Mouse (Mus musculus) cerebellum, postnatal 4 days (tissue): ENCODE data around the gene Armcx4.
A peak's percentile ranks its signal among the peaks of the same experiment; 100 is the strongest.
"Not testable (repeated sequence)": the region's sequence is repeated elsewhere in the genome, so short reads cannot be mapped to it uniquely, and the experiment has no call there.

Source experiments
- DNase-seq, 2 experiments: peaks; one replicate each; pipeline ENCODE4 v3.0.0; 2022; ENCODE audit warnings: low spot score in 2 of 2, mixed read lengths in 1 of 2

Gene Armcx4

DNA sequence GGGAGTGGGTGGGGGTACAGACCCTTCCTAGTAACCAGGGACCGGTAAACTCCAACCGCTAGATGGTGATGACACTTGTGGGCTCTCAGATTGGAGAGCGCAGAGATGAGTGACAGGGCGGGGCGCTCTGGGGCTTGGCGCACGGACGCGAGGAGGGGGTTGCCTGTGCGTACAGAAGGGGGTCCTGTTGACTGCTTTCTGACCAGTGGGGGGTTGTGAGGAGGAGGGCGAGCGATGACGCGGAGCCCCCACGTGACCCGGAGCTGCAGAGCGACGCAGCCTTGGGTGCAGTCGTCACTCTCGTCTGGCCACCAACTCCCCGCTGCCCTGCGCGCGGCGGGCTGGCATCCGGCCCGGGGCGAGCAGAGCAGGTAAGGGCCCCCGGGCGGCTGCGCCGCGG is at the start of gene Armcx4:
Gene Armcx4 (plus strand): TSS at position 253 of the 400 bp plus-strand sequence.
- peak; percentile 59 to 74 for DNase-seq

DNA sequence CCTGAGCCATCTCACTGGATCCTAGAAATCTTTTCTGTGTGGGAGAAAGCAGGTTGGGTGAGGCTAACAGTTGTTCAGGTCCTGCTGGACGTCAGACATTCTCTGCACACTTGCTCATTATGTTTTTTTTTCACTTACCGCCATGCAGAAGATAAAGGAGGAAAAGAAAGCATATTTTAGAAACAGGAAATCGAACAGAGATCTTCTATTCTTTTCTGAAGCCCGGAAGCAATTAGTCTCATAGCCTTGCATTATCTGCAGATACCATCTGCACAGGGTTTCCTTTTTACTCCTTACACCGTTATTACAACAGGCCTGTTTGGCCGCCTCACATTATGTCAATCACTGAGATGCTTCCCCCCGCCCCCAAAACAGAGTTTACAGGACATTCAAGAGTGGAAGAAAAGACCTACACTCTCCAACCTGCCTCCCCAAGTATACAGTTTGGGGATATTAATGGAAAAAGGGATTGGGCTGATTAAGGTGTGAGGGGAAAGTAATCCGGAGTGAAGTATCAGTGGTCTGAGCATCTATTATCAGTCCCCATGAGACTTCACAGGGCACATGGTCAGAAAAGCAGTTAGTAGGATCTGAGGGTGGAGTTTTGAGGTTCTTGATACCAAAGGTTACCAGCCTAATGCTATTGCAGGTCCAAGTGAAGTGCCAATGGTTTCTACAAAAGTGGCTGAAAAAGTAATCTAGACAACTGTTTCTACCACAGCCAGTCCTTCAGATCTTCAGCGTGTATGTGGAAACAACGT is 45.1 kb upstream of the Armcx4 start:
- DNase-seq: no peak

DNA sequence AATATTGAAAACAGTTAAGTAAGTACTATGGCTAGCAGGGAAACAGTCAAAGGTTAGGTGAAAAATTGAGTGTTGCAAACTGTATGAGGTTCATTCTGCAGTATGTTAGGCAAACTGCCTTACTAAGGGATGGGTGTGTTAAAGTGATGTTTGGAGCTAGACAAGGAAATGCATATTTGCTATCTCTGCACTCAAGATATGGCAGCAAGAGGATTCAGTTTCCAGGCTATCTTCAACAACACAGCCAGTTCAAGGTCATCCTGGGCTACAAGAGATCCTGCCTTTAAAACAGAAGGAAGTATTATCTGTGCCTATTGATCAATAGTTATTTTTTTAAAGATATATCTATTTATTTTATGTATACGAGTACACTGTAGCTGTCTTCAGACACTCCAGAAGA is 40.0 kb upstream of the Armcx4 start:
- DNase-seq: no peak

DNA sequence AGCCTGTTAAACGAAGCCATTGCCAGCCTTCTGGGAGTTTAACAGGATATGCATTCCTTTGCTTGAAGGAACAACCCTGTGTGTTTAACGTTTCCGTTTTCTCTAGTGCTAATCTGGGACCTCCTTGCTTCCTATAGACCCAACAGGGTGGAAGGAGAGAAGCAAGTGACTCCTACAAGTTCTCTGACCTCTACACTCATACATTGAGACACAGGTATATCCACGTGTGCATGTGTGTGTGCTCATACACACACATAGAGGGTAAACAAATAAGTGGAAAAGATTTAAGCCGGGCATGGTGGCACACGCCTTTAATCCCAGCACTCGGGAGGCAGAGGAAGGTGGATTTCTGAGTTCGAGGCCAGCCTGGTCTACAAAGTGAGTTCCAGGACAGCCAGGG is 38.9 kb upstream of the Armcx4 start:
- no peak for DNase-seq

DNA sequence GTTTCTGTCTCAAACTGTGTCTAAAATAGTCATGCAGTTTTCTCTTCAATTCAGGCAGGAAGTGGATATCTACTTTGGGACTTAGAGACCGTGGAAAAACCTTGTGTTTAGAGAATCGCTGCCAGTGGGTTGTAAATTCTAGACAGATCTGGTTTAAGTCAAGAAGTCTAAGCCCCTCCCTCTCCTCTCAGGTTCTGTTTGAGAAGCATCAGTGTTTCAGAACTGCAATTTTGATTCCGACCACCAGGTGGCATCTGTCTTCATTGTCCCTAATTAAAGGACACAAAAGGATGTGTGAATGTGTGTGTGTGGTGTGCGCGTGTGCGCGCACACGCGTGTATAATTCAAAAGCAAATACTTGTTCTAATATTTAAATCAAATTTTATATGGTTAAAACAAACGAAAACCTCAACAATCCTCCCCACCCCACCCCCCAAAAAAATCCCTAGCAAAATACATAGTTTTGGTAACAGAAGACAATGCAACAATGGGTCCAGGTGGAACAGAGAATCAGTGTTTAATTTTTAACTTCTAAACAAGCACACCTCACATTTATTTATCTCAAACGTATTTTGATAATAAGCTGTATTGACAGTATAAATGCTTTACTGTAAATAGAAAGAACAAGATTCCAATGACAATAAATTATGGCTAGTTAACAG is 38.2 kb upstream of the Armcx4 start:
- peak; percentile 36 to 76 for DNase-seq

DNA sequence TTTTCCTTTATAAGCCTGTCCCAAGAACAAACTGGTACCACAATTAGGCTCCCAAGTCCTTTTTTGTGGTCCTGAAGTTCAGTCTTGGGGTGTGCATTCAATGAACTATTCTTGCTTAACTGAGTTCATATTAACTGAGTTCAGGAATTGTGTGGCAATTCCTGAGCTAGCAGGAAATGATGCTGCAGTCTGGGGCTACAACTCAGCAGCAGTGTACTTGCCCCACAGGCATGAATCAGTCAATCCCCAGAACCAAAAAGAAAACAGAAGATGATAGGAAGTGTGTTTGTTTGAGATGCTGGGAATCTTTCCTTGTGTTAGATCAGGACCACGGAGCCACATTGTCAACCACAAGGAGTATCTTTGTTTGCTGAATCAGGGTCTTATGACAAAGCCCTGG is 34.3 kb upstream of the Armcx4 start:
- no peak for DNase-seq

DNA sequence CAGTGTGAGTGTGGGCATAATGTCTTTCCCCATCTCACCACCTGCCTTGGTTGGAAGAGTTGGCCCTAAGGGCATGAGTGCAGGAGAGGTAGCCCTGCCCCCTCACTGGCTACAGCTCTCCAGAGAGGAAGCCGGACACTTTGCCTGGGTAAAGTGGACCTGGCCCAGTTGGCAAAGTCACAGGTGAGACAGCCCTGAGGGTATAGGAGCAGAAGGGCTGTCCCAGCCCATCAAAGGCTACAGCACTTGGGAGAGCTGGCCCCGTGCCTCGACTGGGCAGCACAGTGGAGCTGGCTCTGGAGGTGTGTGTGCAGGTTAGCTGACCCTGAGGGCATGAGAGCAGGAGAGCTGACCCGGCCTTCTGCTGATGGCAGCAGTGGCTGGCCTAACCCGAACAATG is 24.7 kb upstream of the Armcx4 start:
- DNase-seq: no peak

DNA sequence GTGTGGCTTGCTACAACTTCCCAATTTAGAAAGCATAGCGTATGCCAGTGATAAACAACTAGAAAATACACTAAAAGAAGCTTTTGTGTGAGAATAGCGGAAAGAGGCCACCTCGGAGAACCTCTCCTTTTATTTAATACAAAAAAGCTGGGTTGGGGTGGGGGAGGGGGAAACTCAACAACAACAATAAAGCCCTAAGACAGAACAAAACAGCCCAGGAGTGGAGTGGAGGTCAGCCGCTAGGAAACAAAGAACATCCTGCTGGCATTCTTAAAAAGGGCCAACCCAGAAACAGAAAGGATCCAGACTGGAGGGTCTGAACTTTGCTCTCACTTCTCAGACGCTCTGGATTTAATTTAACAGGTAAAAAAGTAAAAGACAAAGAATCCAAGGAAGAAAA is 11.3 kb upstream of the Armcx4 start:
- DNase-seq: no peak

DNA sequence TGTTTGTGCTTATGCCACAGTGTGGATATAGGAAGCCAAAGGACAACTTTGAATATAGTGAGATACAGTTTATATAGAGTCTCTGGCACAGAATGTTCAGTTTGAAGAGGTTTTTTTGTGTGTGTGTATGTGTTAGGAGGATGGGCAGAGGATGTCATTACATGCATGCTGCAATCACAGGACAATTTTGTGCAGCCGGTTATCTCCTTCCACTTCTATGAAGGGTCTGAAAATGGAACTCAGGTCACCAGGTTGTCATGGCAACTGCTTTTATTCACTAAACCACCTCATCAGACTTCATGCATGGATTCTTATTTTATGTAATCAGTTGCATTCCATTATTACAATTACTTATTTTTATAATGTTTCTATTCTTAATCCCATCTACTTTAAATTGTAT is 10.4 kb upstream of the Armcx4 start:
- DNase-seq: no peak

DNA sequence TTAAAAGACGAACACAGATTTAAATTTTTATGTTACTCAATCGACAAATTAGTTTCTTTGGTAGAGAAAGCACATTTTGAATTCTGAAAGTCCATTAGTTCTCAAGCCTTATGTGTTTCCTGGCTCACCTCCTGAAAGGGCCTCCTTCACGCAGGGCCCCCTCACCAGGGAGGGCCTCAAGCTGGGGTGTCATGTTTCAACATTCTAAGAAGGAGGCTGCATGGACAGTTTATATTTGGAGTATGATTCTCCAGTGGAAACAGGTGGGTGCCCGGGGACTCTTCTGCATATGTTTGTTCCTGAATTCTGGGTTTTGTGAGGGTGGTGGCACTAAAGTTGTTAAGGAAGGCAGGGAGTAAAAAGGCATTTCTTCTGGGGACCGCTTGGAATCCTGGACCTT is 1.4 kb upstream of the Armcx4 start:
- no peak for DNase-seq

DNA sequence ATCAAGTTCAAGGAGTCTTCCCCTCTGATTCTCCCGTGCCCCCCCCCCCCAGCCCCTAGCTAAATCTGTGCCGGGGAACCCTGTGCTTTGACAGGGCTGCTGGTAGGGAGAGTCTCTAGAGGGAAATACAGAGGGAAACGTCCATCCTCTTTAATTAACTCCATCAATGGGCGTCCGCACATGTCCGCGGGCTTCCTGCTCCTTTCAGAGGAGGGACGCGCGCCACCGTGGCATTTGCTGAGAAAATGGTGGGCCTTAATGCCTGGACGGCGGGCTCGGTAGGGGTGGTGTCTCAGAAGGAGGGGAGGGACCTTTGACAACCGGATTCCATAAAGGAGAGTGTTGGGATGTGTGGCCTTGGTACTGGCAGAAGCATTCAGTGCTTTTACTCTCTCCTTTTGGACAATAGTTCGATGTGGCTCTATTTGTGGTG is 436 bp downstream of the Armcx4 start:
- peak in 1 of 2 experiments; percentile 34 for DNase-seq

DNA sequence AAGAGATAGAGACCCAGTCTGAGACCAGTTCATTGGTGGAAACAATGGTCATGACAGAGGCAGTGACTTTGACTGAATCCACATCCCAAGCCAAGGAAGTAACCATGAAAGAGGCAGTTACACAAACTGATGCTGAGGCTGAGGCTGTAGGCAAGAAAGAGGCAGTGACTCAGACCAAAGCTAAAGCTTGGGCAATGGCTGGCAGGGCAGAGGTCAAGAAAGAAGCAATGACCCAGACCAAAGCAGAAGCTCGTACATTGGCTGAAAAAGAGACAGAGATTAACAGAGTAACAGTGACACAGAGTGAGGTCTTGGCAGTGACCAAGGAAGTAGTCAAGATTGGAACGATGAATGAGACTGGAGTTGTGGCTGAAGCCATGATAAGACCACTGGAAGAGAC is 3.4 kb downstream of the Armcx4 start:
- no peak for DNase-seq

DNA sequence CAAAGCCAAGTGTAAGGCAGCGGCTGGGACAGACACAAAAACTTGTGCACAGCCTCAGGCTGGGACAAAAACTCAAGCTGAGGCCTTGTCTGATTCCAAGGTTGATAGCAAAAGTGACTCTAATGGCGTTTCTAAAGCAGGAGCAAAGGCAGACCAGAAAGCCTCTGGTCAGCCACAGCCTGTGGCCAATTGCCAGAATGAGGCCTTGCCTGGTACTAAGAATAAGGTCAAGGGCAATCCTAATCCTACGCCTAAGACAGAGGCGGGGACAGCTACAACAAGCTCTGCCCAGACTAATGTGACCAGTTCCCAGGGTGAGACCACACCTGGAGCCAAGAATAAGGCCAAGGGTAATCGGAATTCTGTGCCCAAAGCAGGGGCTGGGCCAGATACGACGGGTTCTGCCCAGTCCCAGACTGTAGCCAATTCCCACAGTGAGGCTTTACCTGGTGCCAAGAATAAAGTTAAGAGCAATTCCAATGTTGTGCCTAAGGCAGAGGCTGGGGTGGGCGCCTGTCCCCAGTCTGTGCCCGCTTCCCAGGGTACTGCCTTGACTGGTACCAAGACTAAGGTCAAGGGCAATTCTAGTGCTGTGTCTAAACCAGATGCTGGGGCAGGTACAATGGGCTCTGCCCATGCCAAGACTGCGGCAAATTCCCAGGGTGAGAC is 4.7 kb downstream of the Armcx4 start:
- no peak for DNase-seq

DNA sequence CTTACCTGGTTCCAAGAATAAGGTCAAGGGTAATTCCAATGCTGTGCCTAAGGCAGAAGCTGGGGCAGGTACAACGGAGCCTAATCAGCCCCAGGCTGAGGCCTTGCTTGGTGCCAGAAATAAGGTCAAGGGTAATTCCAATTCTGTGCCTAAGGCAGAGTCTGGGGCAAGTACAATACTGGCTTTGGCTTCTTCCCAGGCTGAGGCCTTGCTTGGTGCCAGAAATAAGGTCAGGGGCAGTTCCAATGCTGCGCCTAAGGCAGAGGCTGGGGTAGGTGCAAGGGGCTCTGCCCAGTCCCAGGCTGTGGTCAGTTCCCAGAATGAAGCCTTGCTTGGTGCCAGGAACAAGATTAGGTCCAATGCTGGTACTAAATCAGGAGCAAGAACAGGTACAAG is 5.2 kb downstream of the Armcx4 start:
- no peak for DNase-seq

DNA sequence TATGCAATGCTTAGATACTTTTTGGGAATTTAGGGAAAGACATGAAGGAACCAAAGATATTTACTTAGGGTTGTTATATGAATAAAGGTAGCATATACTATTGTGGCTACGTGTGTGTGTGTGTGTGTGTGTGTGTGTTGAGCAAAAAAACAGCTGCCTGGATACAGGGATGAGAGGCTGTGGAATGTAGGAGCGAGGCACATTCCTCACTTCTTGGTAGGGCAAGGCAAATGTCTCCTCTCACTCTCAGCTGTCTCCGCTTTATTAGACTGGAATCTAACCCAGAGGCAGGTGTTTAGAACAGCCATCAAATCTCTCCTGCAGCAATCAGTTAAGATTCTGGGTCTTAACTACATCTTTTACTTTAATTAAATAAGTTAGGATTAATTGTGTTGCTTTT is 30.5 kb downstream of the Armcx4 start:
- DNase-seq: no peak

DNA sequence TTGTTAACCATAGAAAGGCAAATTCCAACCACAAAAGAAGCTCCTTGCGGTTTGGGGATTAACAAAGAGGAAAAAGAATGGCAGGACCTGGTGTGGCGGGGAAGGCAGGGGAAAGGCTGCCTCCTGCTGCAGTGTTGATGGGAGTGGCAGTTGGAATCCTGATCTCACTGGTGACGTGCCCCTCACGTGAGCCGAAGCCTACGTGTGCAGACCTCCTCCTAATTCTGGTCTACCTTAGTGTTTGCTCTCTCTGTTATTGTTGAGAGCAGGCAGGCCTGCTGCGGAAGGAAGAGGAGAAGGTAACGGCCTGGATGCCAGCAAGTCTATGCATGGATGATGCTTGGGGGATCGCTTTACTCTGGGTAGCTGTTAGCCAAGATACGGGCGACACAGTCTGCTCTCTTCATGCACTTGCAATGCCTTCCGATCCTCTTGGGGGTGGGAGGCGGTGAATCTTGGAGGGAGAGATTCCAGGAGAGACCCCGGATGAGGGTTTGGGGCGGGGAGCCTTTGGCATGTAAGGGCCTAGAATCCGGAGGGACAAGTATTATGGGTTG is 31.5 kb downstream of the Armcx4 start, which contains the start of gene Armcx1:
Gene Armcx1 (plus strand): TSS at position 212 of the 557 bp plus-strand sequence.
- peak in 1 of 2 experiments; percentile 46 for DNase-seq

DNA sequence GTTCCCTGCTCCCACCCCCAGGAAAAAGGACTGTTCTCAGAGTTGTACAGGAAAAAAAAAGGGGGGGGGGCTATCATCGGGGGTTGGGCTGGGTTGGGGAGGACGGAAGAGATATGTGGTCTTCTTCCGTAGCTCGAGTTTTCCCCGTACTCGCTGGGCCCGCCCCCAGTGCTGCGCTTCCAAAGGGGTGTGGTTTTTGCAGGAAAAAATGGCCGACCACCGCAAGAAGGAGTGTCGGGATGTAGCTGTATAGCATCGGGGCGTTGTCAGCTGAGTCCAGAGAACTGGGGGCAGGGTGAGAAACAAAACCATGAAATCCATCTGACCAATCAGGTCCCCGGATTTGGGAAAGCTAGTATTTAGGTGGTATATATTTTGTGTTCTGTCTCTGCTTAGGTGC is 32.2 kb downstream of the Armcx4 start:
- peak; percentile 35 to 57 for DNase-seq

DNA sequence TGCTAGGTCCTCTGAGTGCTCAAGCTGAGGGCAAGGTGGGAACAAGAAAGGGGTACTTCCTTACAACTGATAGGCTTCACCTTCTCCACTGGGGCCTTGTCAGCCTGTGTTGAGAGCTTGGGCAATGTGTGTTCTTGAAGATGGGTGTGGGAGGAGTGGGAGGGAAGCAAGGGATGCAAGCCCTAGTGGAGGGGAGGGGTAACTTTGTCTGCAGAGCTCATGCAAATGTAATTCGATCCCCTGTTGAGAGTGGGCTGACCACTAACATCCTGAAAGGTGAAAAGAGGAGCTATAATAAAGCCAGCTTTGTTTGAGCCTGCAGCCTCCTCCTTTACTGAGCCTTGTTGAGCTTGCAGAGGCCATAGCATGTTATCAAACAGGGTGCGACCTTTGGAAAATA is 37.4 kb downstream of the Armcx4 start:
- DNase-seq: not testable (repeated sequence)

DNA sequence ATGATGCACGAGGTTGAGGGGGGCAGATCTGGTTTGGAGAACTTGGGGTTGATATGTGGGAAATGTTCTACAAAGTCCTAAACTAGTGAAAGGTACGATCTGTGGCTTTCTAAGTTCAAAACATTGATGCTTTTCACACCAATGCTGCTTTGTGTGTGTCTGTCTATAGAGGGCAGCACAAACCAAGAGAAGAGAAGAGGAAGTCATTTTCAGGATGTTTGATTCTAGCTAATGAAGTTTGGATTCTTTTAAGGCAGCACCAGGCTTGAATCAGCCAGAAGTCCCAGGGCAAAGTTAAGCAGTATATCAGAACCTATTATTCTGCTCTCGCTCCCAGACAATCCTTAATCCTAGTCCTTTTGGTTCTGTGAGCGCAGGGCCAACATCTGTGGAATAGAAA is 43.5 kb downstream of the Armcx4 start:
- DNase-seq: no peak

DNA sequence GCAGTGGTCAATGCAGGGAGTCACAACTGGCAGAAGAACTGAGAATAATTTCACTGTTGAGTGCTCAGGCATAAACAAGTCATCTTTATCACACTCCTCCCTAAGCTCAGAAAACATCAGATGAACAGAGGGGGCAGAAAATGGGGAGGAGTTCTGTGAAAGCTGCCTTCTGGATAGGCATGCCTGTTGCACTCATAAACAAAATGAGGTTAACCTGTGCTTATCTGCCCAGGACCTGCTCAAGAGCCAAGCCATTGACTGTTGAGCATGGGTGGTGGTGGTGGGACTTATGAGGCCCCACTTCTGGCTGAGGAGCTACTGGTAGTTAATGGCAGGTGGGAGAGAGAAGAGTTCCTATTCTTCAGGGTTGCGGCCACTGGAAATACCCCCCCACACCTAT is 51.5 kb downstream of the Armcx4 start:
- DNase-seq: no peak

DNA sequence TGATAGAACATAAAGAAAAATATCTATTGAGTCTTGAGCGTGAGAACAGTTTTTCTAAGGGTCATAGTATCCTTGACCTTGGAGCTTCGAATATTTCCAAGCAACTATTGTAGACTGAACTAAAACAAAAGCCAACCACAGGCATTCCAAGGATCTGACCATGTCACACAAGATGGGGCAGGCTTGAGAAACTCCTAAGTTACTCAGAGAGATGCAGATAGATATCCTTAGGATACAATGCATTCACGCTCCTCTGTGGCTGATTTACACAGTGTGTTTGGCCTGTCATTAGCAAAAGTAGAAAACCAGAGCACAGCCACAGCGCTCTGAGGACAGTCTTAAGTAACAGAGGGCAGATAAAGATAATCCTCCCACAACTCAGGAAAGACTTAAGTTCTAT is 52.8 kb downstream of the Armcx4 start:
- no peak for DNase-seq

DNA sequence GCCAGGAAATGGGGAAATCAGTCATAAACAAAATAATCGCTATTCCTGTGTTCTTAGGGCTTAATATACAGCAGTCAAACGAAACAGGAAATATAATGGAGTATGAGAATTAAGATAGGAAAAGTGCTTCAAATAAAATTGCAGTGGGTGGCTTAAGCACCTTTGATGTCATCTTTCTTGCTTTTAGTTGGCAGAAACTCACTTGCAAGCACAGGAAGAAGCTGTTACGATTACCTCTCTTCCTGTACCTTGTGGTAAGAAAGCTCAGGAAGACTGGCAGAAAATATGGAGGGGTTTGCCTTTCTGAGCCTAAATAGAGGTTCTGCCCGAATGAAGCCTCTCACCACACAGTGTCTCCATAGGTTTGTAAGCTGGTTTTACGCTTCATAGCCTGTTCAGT is 55.5 kb downstream of the Armcx4 start:
- DNase-seq: no peak
